Mouse (Mus musculus): ENCODE results near the gene Dennd2c.
"Not testable (repeated sequence)": the region's sequence is repeated elsewhere in the genome, so short reads cannot be mapped to it uniquely, and the experiment has no call there.

Dennd2c gene

GRCm38 (mm10) chr3:103169771-103170170 lies 67.4 kb downstream of the Dennd2c start:
- DNase-seq (ENCODE audit: low spot score in 2 of 2), result peak; percentile 51 to 85

- DNase-seq (ENCODE audit: low spot score in 2 of 2), result peak; percentile 96 to 99
These were observed 69.3 kb downstream of the Dennd2c start, which contains the start of gene Bcas2 for GRCm38 (mm10) chr3:103171505-103172267. Gene Bcas2 (plus strand): TSS chr3:103171655.

- DNase-seq (ENCODE audit: low spot score in 2 of 2), result no peak
These were observed 70.2 kb downstream of the Dennd2c start for GRCm38 (mm10) chr3:103172615-103173014.

- no peak for DNase-seq (ENCODE audit: low spot score in 2 of 2)
These were observed 74.3 kb downstream of the Dennd2c start for GRCm38 (mm10) chr3:103176740-103177139.

DNA sequence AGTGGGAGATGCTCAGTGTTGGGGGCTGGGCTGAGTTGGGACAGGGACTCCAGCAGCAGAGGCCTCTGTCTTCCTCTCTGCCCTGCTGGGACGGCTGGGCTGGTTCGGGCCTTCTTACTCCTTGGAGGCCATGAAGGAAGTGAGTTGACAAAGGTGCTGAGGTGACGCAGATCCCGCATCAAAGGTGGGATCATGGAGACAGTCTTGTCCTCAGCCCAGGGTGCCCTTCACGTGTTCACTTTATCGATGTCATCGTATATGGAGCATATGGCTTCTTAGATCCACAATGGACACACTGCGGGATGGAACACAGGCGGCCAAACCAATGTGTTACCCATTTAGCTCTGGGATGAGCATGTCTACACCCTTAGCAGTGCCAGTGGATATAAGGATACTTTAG lies 77.1 kb downstream of the Dennd2c start:
- no peak for DNase-seq (ENCODE audit: low spot score in 2 of 2)

- no peak for DNase-seq (ENCODE audit: low spot score in 2 of 2)
These were observed 78.8 kb downstream of the Dennd2c start for GRCm38 (mm10) chr3:103181171-103181570.

DNA sequence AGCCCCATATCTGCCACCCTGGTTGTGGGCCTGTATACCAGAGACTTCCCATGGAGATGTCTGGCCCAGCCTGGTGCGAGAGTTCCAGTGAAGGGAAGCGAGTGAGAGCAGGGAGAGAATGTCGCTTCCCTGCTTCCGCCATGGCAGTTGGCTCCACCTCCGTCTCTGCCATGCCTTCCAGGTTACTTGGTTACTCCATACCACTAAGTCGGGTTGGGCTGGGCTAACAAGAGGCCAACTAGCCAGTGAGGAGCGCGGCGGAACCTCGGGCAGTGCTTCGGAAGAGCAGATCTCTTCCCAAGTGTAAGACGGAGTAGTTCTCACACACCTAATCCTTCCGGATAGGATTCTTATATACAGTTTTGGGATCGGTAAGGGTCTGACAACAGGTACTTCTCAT lies 80.4 kb downstream of the Dennd2c start:
- DNase-seq (ENCODE audit: low spot score in 2 of 2), result no peak

- not testable (repeated sequence) for DNase-seq (ENCODE audit: low spot score in 2 of 2)
These were observed 82.1 kb downstream of the Dennd2c start for GRCm38 (mm10) chr3:103184467-103184866.

DNA sequence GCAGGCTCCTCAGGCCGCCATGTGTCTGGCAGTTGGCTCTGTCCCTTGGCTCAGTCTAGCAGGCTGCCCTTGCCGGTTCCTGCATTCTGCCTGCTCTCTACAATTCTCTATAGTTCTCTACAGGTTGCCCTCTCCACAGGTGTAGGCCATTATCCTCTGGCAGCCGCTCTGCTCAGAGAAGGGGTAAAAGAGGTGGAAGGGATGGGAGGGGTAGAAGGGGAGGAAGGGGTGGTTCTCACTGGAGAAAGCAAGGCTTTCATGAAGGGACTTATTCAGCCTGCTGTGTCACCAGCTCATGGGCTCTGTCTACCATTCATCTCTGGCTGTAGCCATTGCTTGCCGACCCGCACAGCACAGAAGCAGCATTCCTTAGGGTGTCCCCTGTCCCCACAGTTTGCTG lies 86.0 kb downstream of the Dennd2c start:
- no peak for DNase-seq (ENCODE audit: low spot score in 2 of 2)

- DNase-seq (ENCODE audit: low spot score in 2 of 2), result no peak
These were observed 86.5 kb downstream of the Dennd2c start for GRCm38 (mm10) chr3:103188856-103189255.

DNA sequence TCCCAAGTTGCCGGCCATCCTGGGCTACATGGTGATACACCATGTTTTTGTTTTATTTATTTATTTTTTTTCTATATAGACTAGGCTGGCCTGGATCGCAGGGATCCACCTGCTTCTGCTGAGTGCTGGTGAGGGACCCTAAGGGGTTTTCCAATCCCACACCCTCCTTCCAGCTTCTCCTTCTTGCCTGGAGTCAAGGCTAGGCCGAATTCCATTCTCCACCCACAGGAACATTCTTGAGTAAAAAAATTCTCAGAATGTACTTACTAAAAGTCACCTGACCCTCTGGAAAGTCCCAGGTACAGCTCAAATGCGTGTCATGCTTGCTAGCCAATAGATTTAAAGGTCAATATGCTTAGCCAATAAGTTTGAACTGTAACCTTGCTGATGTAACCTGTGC lies 89.8 kb downstream of the Dennd2c start:
- DNase-seq (ENCODE audit: low spot score in 2 of 2), result no peak

- no peak for DNase-seq (ENCODE audit: low spot score in 2 of 2)
These were observed 90.8 kb downstream of the Dennd2c start for GRCm38 (mm10) chr3:103193186-103193585.

DNA sequence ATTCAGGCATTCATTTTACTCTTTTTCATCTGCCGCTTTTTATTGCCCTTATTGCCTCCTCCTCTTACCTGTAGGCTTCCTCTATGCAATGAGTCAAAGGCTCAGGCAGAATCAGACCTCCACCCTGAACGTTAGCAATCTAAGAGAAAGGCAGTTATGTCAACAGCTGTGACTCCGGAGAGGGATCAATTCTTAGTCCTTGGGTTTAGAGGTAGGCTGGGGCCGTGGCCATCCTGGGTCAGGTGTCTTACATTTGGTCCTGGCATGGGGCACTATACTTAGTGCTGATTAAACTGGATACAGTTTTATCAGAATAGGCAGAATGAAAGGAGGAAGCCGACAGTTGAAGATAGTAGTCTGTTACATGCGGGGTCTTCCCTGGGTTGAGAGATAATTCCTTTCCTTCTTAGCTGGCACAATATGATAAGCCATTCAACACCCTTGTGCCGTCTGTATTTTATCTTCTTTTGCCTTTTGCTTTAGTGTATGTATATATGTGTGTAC lies 94.0 kb downstream of the Dennd2c start:
- no peak for DNase-seq (ENCODE audit: low spot score in 2 of 2)

DNA sequence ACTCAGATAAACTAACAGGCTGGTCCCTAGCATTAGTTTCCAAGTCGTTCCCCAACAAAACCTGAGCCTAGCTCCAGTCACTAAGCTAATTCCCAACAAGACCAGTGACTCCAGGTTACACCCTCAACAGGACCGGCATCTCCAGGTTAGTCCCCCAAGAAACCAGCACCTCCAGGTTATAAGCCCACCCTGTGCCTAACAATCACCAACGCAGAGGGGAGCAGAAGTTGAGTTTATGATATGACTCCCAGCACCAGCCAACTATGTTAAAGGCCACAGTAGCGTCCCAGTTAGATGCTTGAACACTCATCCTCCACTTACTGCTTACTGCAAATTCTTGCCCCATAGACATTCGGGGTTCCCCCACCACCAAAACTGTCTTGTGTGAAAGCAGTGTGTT lies 97.0 kb downstream of the Dennd2c start:
- no peak for DNase-seq (ENCODE audit: low spot score in 2 of 2)

GRCm38 (mm10) chr3:103201105-103201504 lies 98.7 kb downstream of the Dennd2c start:
- DNase-seq (ENCODE audit: low spot score in 2 of 2), result not testable (repeated sequence)

- DNase-seq (ENCODE audit: low spot score in 2 of 2), result no peak
These were observed 101.2 kb downstream of the Dennd2c start for GRCm38 (mm10) chr3:103203554-103203953.

DNA sequence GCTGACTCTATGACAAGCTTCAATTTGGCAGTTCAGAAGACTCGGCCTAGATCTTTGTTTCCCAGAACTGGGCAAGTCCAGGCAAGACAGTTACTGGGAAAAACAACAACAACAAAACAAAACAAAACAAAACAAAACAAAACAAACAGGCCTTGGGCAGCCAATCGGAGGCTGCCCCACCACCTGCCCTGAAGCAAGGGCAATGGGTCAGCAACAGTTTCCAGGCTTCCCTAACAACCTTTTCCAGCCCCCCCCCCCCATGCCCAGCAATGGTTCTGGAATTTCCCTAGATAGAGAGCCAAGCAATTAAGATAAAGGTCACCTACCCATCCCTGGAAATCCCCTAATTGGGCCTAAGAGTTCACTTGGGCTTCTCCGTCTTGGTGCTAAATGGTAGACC lies 102.0 kb downstream of the Dennd2c start:
- no peak for DNase-seq (ENCODE audit: low spot score in 2 of 2)

DNA sequence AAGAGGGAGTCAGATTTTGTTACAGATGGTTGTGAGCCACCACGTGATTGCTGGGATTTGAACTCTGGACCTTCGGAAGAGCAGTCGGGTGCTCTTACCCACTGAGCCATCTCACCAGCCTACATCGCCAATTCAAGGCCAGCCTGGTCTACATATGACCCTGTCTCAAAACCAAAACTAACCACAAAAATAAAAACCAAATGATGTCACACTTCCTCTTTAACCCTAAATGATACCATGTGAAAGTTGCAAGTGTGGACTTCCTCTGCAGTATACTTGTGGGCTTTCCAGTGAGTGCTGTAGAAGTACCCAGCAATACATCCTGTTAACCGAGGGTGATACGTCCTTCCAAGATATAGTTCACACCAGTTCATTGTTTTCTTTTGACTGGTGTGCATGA lies 104.0 kb downstream of the Dennd2c start:
- no peak for DNase-seq (ENCODE audit: low spot score in 2 of 2)

- no peak for DNase-seq (ENCODE audit: low spot score in 2 of 2)
These were observed 105.3 kb downstream of the Dennd2c start for GRCm38 (mm10) chr3:103207749-103208148.

DNA sequence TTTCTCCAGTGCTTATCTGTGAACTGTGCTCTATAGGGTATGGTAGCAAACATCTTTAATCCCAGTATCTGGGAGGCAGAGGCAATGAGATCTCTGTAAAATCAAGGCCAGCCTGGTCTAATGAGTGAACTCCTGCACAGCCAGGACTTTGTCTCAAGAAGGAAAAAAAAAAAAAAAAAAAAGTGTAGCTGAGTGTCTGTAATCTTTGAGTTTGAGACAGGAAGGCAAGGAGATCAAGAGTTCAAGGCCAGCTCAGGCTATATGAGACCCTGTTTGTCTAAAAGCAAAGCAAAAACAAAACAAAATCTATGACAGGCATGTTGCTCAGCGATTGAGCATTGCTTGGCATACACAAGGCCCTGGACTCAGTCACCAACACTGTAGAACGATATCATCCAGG lies 105.8 kb downstream of the Dennd2c start:
- no peak for DNase-seq (ENCODE audit: low spot score in 2 of 2)

DNA sequence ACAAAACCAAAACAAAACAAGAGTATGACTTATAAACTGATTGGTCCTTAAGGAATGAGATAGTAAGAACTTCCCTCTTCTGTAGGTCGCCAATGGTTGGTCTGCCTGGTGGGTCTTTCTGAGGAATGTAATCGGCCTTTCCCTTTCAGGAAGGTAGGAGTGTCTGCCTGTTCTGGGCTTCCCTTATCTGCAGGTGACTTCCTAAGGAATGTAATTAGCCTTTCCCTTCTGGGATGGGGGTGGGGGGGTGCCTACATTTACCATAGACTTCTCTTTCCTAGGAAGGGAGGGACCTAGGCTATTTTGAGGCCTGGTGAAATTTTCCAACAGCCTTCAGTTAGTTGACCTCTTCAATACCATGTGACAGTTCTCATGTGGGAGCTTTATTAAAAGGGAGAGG lies 108.7 kb downstream of the Dennd2c start:
- DNase-seq (ENCODE audit: low spot score in 2 of 2), result no peak

- DNase-seq (ENCODE audit: low spot score in 2 of 2), result no peak
These were observed 109.7 kb downstream of the Dennd2c start for GRCm38 (mm10) chr3:103212142-103212541.

DNA sequence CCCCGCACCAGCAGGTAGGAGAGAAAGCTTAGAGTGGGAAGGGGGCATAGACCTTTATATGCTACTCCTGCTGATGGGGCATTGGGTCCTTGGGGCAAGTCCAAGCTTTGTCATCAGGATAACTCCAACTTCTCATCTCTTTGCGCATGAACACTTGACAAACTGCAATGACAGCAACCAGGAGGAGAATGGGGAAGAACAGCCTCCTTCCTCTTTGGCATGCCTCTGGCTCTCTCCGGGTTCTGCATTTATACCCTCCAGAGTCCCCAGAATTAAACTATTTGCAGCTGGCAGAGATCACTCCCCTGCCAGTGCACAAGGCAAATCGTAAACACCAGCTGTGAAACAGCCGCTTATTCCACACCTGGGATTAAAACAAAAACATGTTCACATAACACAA lies 111.1 kb downstream of the Dennd2c start:
- no peak for DNase-seq (ENCODE audit: low spot score in 2 of 2)
